Mouse (Mus musculus) limb, embryonic 11.5 days (tissue): Measurements from ENCODE around the gene Slc25a33. TPM values are rescaled to one million over a fixed set of nuclear protein-coding genes. Genes with fewer than 3 reads are reported as not detected.

ENCODE experiments used
- ATAC-seq: fragments of 200-750 bp; cut with Nextera tagmentation; 2 replicates; pipeline ENCODE4 v1.8.0; 2017; ENCODE audit warnings: low read depth; ENCODE audit not compliant: insufficient number of reproducible peaks, low FRiP score, low TSS enrichment
- DNase-seq: peaks from one replicate; pipeline ENCODE4 v3.0.0-alpha.2; 2015; ENCODE audit warnings: low spot score
- H3K27ac ChIP-seq: fragments of 300-500 bp; sonication (generic); replicated peaks from 2 replicates; pipeline ENCODE4 v1.5.1; 2014; ENCODE audit warnings: low read depth, mild to moderate bottlenecking, low read length
- H3K27me3 ChIP-seq: fragments of 300-500 bp; sonication (generic); 2 replicates; pipeline ENCODE4 v1.6.1; 2014; ENCODE audit warnings: mild to moderate bottlenecking, low read length, mixed read lengths; ENCODE audit not compliant: control insufficient read depth, insufficient read depth
- H3K36me3 ChIP-seq: fragments of 300-500 bp; sonication (generic); 2 replicates; pipeline ENCODE4 v1.6.1; 2014; ENCODE audit warnings: mild to moderate bottlenecking, low read length, moderate library complexity, mixed read lengths; ENCODE audit not compliant: control insufficient read depth, insufficient read depth
- H3K4me1 ChIP-seq: fragments of 300-500 bp; sonication (generic); 2 replicates; pipeline ENCODE4 v1.6.1; 2014; ENCODE audit warnings: low read length, mixed read lengths; ENCODE audit not compliant: control insufficient read depth, insufficient read depth
- H3K4me2 ChIP-seq: fragments of 300-500 bp; sonication (generic); 2 replicates; pipeline ENCODE4 v1.6.1; 2014; ENCODE audit warnings: low read depth, mild to moderate bottlenecking, moderate library complexity; ENCODE audit not compliant: severe bottlenecking
- H3K4me3 ChIP-seq: fragments of 300-500 bp; sonication (generic); 2 replicates; pipeline ENCODE4 v1.5.1; 2014; ENCODE audit warnings: low read depth, low read length
- H3K9ac ChIP-seq: fragments of 300-500 bp; sonication (generic); 2 replicates; pipeline ENCODE4 v1.6.1; 2014; ENCODE audit warnings: mild to moderate bottlenecking, low read length
- H3K9me3 ChIP-seq: fragments of 300-500 bp; sonication (generic); 2 replicates; pipeline ENCODE4 v1.6.1; 2016; ENCODE audit warnings: low read length; ENCODE audit not compliant: control insufficient read depth
- WGBS: fragments of 180-500 bp; shearing (Covaris S2); extraction: QIAGEN DNeasy Blood & Tissue Kit; methylation state at CpG from one replicate; pipeline ENCODE4 v1.1.7; 2014; 5-methylcytosine and 5-hydroxymethylcytosine counted together
- polyA plus RNA-seq: library from polyadenylated mRNA; unstranded; fragments of >200 nt; fragmentation: Nextera tagmentation; extraction: Ambion mirVana; gene quantifications from 2 replicates; pipeline ENCODE4 v1.2.1, GENCODE M21; 2014

Gene Slc25a33
- polyA plus RNA-seq, 1 experiment from 2014 or later, result 28.9 TPM

GRCm38 (mm10) chr4:149798684-149799309, 24.7 kb upstream of the Slc25a33 start:
- H3K9ac ChIP-seq, result no peak overlapping the region
- H3K9me3 ChIP-seq, result no peaks in the 10 kb centered on the region
- no peak overlapping the region for H3K4me3 ChIP-seq
- ATAC-seq (0 out of 2 replicates have a peak, but pooled peaks have one; percentile 8), DNase-seq (no peak)
- H3K4me1 ChIP-seq, result peaks cover 3% of the 10 kb centered on the region; the same call in 1 of the 2 replicates
- no peak overlapping the region for H3K27ac ChIP-seq
- H3K4me2 ChIP-seq, result no peak overlapping the region
- 41% methylated on average over 7 of the region's 7 CpGs for WGBS
- H3K27me3 ChIP-seq, result no peaks in the 10 kb centered on the region
- H3K36me3 ChIP-seq, result no peaks in the 10 kb centered on the region

- Histone ChIP-seq H3K9me3 (no peaks in the 10 kb centered on the region), H3K4me1 (peaks cover 3% of the 10 kb centered on the region; the same call in 1 of the 2 replicates), H3K36me3 (no peaks in the 10 kb centered on the region), H3K27ac (no peak overlapping the region), H3K27me3 (no peaks in the 10 kb centered on the region), H3K4me2 (no peak overlapping the region), H3K4me3 (no peak overlapping the region), H3K9ac (no peak overlapping the region)
- 55% methylated on average over 2 of the region's 2 CpGs for WGBS
- DNase-seq (no peak), ATAC-seq (no peak)
These were observed 24.0 kb upstream of the Slc25a33 start for GRCm38 (mm10) chr4:149798116-149798515.

- no peaks in the 10 kb centered on the region for H3K36me3 ChIP-seq
- ATAC-seq (no peak), DNase-seq (no peak)
- H3K9me3 ChIP-seq, result no peaks in the 10 kb centered on the region
- no peaks in the 10 kb centered on the region for H3K27me3 ChIP-seq
- H3K4me3 ChIP-seq, result no peak overlapping the region
- H3K27ac ChIP-seq, result no peak overlapping the region
- no peak overlapping the region for H3K4me2 ChIP-seq
- H3K4me1 ChIP-seq, result peaks cover 6% of the 10 kb centered on the region; the same call in 1 of the 2 replicates
- no peak overlapping the region for H3K9ac ChIP-seq
- WGBS, result 88% methylated on average over 1 of the region's 1 CpGs
These were observed 23.1 kb upstream of the Slc25a33 start for GRCm38 (mm10) chr4:149797220-149797610.

- H3K36me3 ChIP-seq, result no peaks in the 10 kb centered on the region
- H3K27ac ChIP-seq, result no peak overlapping the region
- no peaks in the 10 kb centered on the region for H3K9me3 ChIP-seq
- H3K27me3 ChIP-seq, result no peaks in the 10 kb centered on the region
- DNase-seq (no peak), ATAC-seq (no peak)
- no peak overlapping the region for H3K9ac ChIP-seq
- WGBS, result 82% methylated on average over 14 of the region's 14 CpGs
- H3K4me2 ChIP-seq, result no peak overlapping the region
- no peak overlapping the region for H3K4me3 ChIP-seq
- peaks cover 8% of the 10 kb centered on the region; the same call in 1 of the 2 replicates for H3K4me1 ChIP-seq
These were observed 22.6 kb upstream of the Slc25a33 start for GRCm38 (mm10) chr4:149796567-149797219.

GRCm38 (mm10) chr4:149794966-149795477, 20.9 kb upstream of the Slc25a33 start:
- H3K4me3 ChIP-seq, result no peak overlapping the region
- no peaks in the 10 kb centered on the region for H3K9me3 ChIP-seq
- no peaks in the 10 kb centered on the region for H3K36me3 ChIP-seq
- DNase-seq (no peak), ATAC-seq (no peak)
- 78% methylated on average over 7 of the region's 7 CpGs for WGBS
- no peak overlapping the region for H3K9ac ChIP-seq
- H3K27me3 ChIP-seq, result no peaks in the 10 kb centered on the region
- no peak overlapping the region for H3K27ac ChIP-seq
- H3K4me2 ChIP-seq, result no peak overlapping the region
- H3K4me1 ChIP-seq, result peaks cover 8% of the 10 kb centered on the region; the same call in 1 of the 2 replicates

- Histone ChIP-seq H3K9ac (no peak overlapping the region), H3K27me3 (no peaks in the 10 kb centered on the region), H3K9me3 (no peaks in the 10 kb centered on the region), H3K4me1 (peaks cover 8% of the 10 kb centered on the region; the same call in 1 of the 2 replicates), H3K4me2 (no peak overlapping the region), H3K27ac (no peak overlapping the region), H3K4me3 (no peak overlapping the region), H3K36me3 (no peaks in the 10 kb centered on the region)
- ATAC-seq (no peak), DNase-seq (no peak)
- 53% methylated on average over 8 of the region's 8 CpGs for WGBS
These were observed 19.9 kb upstream of the Slc25a33 start for GRCm38 (mm10) chr4:149794010-149794338.

- H3K36me3 ChIP-seq, result no peaks in the 10 kb centered on the region
- WGBS, result 51% methylated on average over 13 of the region's 13 CpGs
- H3K4me1 ChIP-seq, result peaks cover 5% of the 10 kb centered on the region; the same call in 1 of the 2 replicates
- DNase-seq (no peak), ATAC-seq (no peak)
- no peak overlapping the region for H3K4me3 ChIP-seq
- H3K9me3 ChIP-seq, result no peaks in the 10 kb centered on the region
- H3K9ac ChIP-seq, result no peak overlapping the region
- H3K27me3 ChIP-seq, result no peaks in the 10 kb centered on the region
- no peak overlapping the region for H3K27ac ChIP-seq
- H3K4me2 ChIP-seq, result no peak overlapping the region
These were observed 19.3 kb upstream of the Slc25a33 start for GRCm38 (mm10) chr4:149793156-149794009.

- 53% methylated on average over 10 of the region's 10 CpGs for WGBS
- H3K4me1 ChIP-seq, result peaks cover 5% of the 10 kb centered on the region; the same call in 1 of the 2 replicates
- no peaks in the 10 kb centered on the region for H3K9me3 ChIP-seq
- no peak overlapping the region for H3K9ac ChIP-seq
- H3K4me3 ChIP-seq, result no peak overlapping the region
- no peak overlapping the region for H3K4me2 ChIP-seq
- H3K27ac ChIP-seq, result no peak overlapping the region
- DNase-seq, result no peak
- no peaks in the 10 kb centered on the region for H3K27me3 ChIP-seq
- no peak for ATAC-seq
- no peaks in the 10 kb centered on the region for H3K36me3 ChIP-seq
These were observed 18.2 kb upstream of the Slc25a33 start for GRCm38 (mm10) chr4:149792159-149792800.
